Mouse (Mus musculus) neural tube, embryonic 13.5 days (tissue): ENCODE measurements around the gene Apba3. TPM values are rescaled to one million over a fixed set of nuclear protein-coding genes. Genes with fewer than 3 reads are reported as not detected.
"Not testable (repeated sequence)": the region's sequence is repeated elsewhere in the genome, so short reads cannot be mapped to it uniquely, and the experiment has no call there.

Source experiments
- ATAC-seq: fragments of 200-750 bp; cut with Nextera tagmentation; 2 replicates; pipeline ENCODE4 v1.8.0; 2017; ENCODE audit warnings: low read depth, mild to moderate bottlenecking, moderate TSS enrichment, moderate library complexity
- H3K27ac ChIP-seq: fragments of 300-500 bp; sonication (generic); replicated peaks from 2 replicates; pipeline ENCODE4 v1.5.1; 2015; ENCODE audit warnings: moderate library complexity, mild to moderate bottlenecking, inconsistent platforms
- H3K27me3 ChIP-seq: fragments of 300-500 bp; sonication (generic); 2 replicates; pipeline ENCODE4 v1.6.1; 2015; ENCODE audit warnings: mild to moderate bottlenecking, inconsistent platforms
- H3K36me3 ChIP-seq: fragments of 300-500 bp; sonication (generic); 2 replicates; pipeline ENCODE4 v1.6.1; 2015; ENCODE audit warnings: mild to moderate bottlenecking, inconsistent platforms
- H3K4me1 ChIP-seq: fragments of 300-500 bp; sonication (generic); replicated peaks from 2 replicates; pipeline ENCODE4 v1.6.1; 2015; ENCODE audit warnings: inconsistent platforms
- H3K4me2 ChIP-seq: fragments of 300-500 bp; sonication (generic); 2 replicates; pipeline ENCODE4 v1.6.1; 2015; ENCODE audit warnings: inconsistent platforms, mild to moderate bottlenecking, moderate library complexity
- H3K4me3 ChIP-seq: fragments of 300-500 bp; sonication (generic); 2 replicates; pipeline ENCODE4 v1.5.1; 2015; ENCODE audit warnings: mild to moderate bottlenecking, inconsistent platforms
- H3K9ac ChIP-seq: fragments of 300-500 bp; sonication (generic); 2 replicates; pipeline ENCODE4 v1.6.1; 2015; ENCODE audit warnings: moderate library complexity, mild to moderate bottlenecking, inconsistent platforms
- H3K9me3 ChIP-seq: fragments of 300-500 bp; sonication (generic); 2 replicates; pipeline ENCODE4 v1.6.1; 2016; ENCODE audit warnings: inconsistent platforms
- WGBS: fragments of 180-500 bp; shearing (Covaris S2); methylation state at CpG from one replicate; pipeline ENCODE4 v1.1.7; 2015; 5-methylcytosine and 5-hydroxymethylcytosine counted together
- polyA plus RNA-seq: library from polyadenylated mRNA; unstranded; fragments of >200 nt; fragmentation: Nextera tagmentation; extraction: Ambion mirVana; gene quantifications from 2 replicates; pipeline ENCODE4 v1.2.1, GENCODE M21; 2015

The Apba3 gene
- 33.7 and 36.1 TPM in 2 replicates for polyA plus RNA-seq

DNA sequence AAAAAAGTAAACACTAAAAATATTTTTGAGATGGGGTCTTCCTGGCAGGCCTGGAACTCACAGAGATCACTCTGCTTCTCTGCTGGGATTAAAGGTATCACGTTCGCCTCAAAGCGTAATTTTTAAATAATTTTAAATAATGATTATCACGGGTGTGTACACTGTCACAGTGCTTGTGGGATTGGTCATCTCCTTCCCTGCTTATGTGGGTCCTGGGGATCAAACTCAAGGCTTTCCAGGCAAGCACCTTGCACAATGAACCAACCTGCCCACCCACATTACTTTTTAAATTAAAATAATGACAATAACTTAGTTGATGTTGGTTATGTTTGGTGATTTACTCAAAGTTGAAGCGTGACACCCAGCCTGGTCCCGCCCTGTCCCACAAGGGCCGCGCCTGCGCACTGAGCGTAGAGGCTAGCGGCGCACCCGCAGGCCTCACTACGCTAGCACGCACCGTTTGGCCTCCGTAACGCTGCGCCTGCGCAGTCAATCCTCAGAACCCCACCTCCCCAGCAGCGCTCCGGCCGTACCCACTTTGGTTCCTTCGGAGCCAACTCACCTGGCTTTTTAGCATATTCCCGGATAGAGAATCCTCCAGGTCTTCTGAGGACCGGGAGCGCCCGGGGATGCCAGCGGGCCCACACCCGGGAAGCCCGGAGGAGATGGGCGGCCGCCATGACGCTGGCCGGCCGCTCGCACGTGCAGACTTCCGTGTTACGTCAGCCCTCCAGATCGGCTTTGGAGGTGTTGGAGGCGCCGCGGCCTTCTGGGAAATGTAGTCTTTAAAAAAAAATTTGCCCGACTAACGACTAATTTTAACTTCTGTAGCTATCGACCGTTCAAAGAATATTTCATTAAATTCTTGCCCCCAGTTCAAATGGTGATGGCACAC, at the start of gene Apba3, which contains the start of gene Mrpl54:
Gene Apba3 (plus strand): TSS at position 750 of the 895 bp plus-strand sequence.
Gene Mrpl54 (minus strand): TSS at position 724 of the 895 bp plus-strand sequence.
- peak within 1 kb of the TSS; percentile 60 for H3K4me3 ChIP-seq
- ATAC-seq: peak; percentile 90
- peaks cover 27% of the 10 kb centered on the region for H3K4me1 ChIP-seq
- H3K4me2 ChIP-seq: peak within 1 kb of the TSS; percentile 76
- H3K27ac ChIP-seq: peak within 1 kb of the TSS; percentile 85
- H3K9ac ChIP-seq: peak within 1 kb of the TSS; percentile 71
- no peaks in the 10 kb centered on the region for H3K27me3 ChIP-seq
- H3K9me3 ChIP-seq: no peaks in the 10 kb centered on the region
- H3K36me3 ChIP-seq: peaks cover 52% of the 10 kb centered on the region
- under 1% methylated on average over 48 of the region's 48 CpGs for WGBS

DNA sequence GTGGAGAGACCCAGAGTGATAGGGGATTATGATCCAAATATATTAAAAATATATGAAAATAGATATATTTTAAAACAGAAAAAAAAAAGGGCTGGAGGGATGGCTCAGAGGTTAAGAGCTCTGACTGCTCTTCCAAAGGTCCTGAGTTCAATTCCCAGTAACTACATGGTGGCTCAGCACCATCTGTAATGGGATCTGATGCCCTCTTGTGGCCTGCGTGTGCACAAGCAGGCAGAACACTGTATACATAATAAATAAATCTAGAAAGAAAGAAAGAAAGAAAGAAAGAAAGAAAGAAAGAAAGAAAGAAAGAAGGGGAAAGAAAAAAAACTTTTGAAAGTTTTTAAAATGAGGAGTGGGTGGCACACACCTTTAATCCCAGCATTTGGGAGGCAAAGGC, 49.5 kb upstream of the Apba3 start:
- H3K4me3 ChIP-seq, H3K27me3 ChIP-seq, ATAC-seq, H3K9me3 ChIP-seq, H3K9ac ChIP-seq, H3K4me2 ChIP-seq, H3K4me1 ChIP-seq, H3K27ac ChIP-seq: not testable (repeated sequence)
- 12% methylated on average over 1 of the region's 1 CpGs for WGBS
- H3K36me3 ChIP-seq: peaks cover 94% of the 10 kb centered on the region

DNA sequence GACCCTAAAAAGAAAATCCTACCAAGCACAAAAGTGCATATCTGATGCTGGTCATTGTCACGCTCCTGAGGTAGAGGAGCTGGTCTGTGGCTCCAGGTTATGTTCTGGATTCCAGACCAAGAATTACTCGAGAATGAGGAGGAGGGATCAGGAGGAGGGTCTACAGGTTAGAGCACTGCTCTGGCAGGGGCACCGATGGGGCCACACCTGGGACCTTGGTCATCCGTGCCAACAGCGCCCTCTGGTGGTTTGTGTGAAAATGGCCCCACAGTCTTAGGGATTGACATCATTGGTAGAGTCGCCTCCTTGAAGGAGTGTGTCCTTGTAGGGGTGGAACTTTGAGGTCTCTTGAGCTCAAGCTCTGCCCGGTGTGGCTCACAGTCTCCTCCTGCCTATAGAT, 48.8 kb upstream of the Apba3 start:
- Histone ChIP-seq H3K9ac (no peak overlapping the region), H3K4me1 (no peaks in the 10 kb centered on the region), H3K36me3 (peaks cover 94% of the 10 kb centered on the region), H3K4me2 (no peak overlapping the region), H3K27me3 (no peaks in the 10 kb centered on the region), H3K4me3 (no peak overlapping the region), H3K9me3 (no peaks in the 10 kb centered on the region), H3K27ac (no peak overlapping the region)
- 0 out of 2 replicates have a peak, but pooled peaks have one; percentile 13 for ATAC-seq
- WGBS: 35% methylated on average over 7 of the region's 7 CpGs

DNA sequence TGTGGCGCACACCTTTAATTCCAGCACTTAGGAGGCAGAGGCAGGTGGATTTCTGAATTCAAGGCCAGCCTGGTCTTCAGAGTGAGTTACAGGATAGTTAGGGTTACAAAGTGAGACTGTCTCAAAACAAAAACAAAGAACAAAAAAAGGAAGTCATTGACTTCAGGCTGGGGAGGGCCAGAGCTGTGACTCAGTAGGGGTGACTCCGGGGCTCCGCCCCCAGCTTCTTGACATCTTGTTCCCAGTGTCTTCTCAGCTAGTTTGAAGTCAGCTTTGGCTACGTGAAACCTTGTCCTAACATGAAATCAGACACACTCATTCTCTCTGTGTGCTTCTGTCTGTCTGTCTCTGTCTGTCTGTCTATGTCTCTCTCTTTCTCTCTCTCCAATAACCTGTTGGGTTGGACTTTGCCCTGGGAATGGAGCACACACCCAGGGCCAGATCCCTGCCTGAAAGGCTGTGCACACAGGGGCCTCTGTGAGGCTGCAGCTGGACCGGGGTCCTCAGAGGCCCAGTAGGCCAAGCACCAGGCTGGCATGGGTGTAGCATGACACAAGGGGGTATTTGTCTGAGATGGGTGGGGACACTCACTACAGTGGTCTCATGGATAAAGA, 45.3 kb upstream of the Apba3 start:
- H3K4me1 ChIP-seq: peaks cover 1% of the 10 kb centered on the region; the same call in 1 of the 2 replicates
- peaks cover 77% of the 10 kb centered on the region for H3K36me3 ChIP-seq
- H3K9me3 ChIP-seq: no peaks in the 10 kb centered on the region
- no peaks in the 10 kb centered on the region for H3K27me3 ChIP-seq
- H3K4me3 ChIP-seq: no peak overlapping the region
- H3K27ac ChIP-seq: no peak overlapping the region
- no peak overlapping the region for H3K9ac ChIP-seq
- H3K4me2 ChIP-seq: no peak overlapping the region
- 89% methylated on average over 5 of the region's 5 CpGs for WGBS
- no peak for ATAC-seq

DNA sequence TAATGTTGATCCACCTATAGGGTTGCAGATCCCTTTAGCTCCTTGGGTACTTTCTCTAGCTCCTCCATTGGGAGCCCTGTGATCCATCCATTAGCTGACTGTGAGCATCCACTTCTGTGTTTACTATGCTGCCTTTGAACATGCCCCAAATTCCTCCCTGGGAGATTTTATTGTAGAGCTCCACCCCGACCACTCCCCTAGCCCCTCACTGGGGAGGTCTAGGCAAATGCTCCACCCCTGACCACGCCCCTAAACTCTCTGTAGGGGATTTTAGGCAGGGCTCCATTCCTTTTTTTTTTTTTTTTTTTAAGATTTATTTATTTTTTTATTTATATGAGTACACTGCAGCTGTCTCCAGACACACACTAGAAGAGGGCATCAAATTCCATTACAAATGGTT, 43.0 kb upstream of the Apba3 start:
- H3K9me3 ChIP-seq, H3K4me3 ChIP-seq, H3K4me2 ChIP-seq, H3K27ac ChIP-seq, H3K9ac ChIP-seq, ATAC-seq, H3K27me3 ChIP-seq: not testable (repeated sequence)
- H3K4me1 ChIP-seq: peaks cover 18% of the 10 kb centered on the region
- WGBS: 46% methylated on average over 2 of the region's 2 CpGs
- H3K36me3 ChIP-seq: peaks cover 58% of the 10 kb centered on the region

DNA sequence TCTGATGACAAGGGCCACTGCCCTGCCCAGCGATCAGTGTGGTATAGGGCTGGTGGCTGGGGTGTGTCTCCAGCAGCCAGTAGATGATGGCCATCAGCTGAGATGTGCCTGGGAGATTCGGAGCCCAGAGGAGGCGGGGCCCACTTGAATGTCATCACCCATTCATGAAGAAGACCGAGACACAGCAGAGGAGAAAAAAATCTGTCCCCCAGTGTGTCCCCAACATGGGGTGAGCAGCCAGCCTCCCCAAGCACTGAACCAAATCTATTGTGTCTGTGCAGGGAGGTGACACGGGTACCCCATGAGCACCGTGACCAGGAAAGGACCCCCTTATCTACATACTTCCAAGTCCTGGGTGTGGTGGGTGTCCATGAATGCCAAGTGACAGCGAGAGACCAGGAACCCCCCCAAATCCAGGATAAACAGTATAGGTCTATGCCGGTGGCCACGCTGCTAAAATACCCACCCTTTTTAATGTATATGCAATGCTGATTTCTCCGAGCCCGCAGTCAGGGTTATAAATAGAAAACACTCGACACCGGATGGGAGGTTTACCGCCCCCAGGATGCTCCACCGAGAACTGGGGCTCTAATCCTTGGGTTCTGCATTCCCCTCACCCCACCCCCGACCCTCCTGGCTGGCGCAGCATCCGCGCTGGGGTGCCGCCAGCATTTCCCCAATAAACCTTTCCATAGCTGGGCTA, 36.9 kb upstream of the Apba3 start:
- peak overlapping the region; percentile 80 for H3K4me3 ChIP-seq
- peak overlapping the region; percentile 94 for H3K9ac ChIP-seq
- H3K36me3 ChIP-seq: peaks cover 4% of the 10 kb centered on the region; the same call in 1 of the 2 replicates
- H3K9me3 ChIP-seq: no peaks in the 10 kb centered on the region
- peak overlapping the region; percentile 85 for H3K4me2 ChIP-seq
- H3K27me3 ChIP-seq: peaks cover 4% of the 10 kb centered on the region; the same call in 1 of the 2 replicates
- H3K4me1 ChIP-seq: peaks cover 54% of the 10 kb centered on the region
- WGBS: 7% methylated on average over 20 of the region's 20 CpGs
- peak; percentile 36 for ATAC-seq
- H3K27ac ChIP-seq: peak overlapping the region; percentile 94

DNA sequence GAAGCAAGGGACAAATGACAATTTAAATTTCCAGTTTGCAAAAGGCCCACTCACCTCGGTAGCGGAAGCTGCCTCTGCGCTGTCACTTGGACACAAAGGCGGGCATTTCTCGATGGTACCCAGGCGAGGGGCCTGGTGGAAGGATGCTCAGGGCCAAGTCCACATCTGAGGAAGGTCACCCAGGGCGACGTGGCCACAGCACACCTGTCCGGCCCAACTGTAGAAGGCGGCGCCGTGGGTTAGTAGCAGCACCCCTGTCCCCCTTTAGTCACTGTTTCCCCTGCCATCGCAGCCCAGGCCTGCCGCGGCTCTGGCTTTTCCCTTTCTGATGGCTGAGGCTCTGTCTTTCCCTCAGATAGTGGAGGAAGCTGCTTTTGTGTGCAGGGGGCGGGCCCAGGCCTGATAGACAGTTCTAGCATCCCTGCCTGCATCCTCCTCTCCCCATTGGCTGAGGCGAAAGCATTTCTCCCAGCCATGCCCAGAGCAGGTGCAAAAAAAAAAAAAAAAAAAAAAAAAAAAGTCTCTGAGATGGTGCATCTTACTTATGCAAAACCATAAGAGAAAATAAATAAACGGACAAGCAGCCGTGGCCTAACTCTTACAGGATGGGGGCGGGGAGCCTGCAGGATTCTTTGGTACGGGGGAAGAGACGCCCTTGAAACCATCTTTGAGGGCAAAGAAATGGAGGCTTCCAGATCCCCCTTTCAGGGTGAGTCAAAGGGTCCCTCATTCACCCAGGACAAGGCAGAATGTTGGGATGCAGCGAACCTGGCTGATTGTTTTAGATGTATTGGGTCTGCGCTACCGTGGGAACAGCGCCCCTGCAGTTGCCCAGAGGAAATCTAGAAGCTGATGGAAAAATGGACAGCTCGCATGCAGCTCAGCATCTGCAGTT, 36.1 kb upstream of the Apba3 start, which contains the start of gene Atcay:
Gene Atcay (minus strand): TSS at position 396 of the 895 bp plus-strand sequence.
- peak within 1 kb of the TSS; percentile 85 for H3K4me2 ChIP-seq
- 5% methylated on average over 27 of the region's 27 CpGs for WGBS
- peaks cover 4% of the 10 kb centered on the region; the same call in 1 of the 2 replicates for H3K27me3 ChIP-seq
- peak within 1 kb of the TSS; percentile 94 for H3K9ac ChIP-seq
- H3K4me3 ChIP-seq: peak within 1 kb of the TSS; percentile 80
- peaks cover 54% of the 10 kb centered on the region for H3K4me1 ChIP-seq
- H3K27ac ChIP-seq: peak within 1 kb of the TSS; percentile 94
- peak; percentile 88 for ATAC-seq
- H3K9me3 ChIP-seq: no peaks in the 10 kb centered on the region
- peaks cover 4% of the 10 kb centered on the region; the same call in 1 of the 2 replicates for H3K36me3 ChIP-seq

DNA sequence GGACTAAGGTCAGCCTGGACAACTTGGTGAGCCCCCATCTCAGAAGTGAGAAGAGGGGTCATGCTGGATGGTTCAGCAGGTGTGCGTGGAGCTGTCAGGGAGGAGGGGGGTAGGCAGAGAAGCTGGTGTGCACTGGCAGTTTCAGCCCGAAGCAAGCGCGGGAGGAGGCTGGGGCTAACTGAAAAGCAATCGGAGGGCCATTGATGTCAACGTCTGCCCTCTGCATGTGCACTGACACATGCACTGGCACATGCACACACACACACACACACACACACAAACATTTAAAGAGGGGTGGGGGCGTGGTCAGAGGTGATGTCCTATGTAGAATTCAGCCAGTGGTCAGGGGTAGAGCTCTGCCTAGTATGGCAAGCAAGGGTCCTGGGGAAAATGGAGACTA, 35.3 kb upstream of the Apba3 start:
- Histone ChIP-seq H3K4me1 (peaks cover 54% of the 10 kb centered on the region), H3K9ac (no peak overlapping the region; the same call in 1 of the 2 replicates), H3K4me2 (peak overlapping the region; percentile 85), H3K4me3 (peak overlapping the region; percentile 80; the same call in 1 of the 2 replicates), H3K27ac (peak overlapping the region; percentile 94), H3K9me3 (no peaks in the 10 kb centered on the region), H3K27me3 (peaks cover 4% of the 10 kb centered on the region; the same call in 1 of the 2 replicates), H3K36me3 (no peaks in the 10 kb centered on the region)
- WGBS: 51% methylated on average over 7 of the region's 7 CpGs
- ATAC-seq: no peak

DNA sequence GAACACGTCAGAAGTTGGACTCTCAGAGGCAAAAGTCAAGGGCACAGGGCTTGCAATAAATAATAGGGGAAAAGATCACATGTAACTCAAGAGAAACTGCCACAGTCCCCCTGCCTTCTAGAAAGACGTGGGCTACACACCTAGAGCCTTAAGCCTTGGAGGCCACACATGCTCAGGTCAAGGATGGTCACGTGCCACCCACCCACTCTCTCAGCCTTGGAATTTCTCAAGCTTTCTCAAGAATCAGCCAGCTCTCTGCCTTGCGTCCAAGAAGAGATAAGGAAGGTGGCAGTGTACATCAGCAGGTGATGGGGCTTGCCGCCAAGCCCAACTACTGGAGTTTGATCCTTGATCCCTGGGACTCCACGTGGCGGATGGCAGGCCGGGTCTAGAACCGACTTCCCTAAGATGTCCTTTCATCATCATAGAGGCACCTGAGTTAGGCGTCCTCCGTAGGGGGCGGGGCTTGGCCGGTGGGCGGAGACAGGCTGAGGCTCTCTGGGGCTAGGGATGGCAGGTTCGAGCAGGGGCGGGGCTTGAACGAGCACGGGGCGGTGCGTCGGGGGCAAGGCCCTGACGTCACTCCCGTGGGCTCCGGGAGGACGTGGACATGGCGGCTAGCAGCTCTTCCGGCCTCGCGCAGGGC, 34.1 kb upstream of the Apba3 start, which contains the start of gene Zfr2:
Gene Zfr2 (plus strand): TSS at position 576 of the 646 bp plus-strand sequence.
- Histone ChIP-seq H3K36me3 (no peaks in the 10 kb centered on the region), H3K4me3 (peak within 1 kb of the TSS; percentile 69), H3K4me2 (peak within 1 kb of the TSS; percentile 66), H3K9ac (peak within 1 kb of the TSS; percentile 83), H3K27ac (0 out of 2 replicates have a peak within 1 kb of the TSS, but pooled peaks have one; percentile 50), H3K9me3 (no peaks in the 10 kb centered on the region), H3K27me3 (peaks cover 6% of the 10 kb centered on the region), H3K4me1 (peaks cover 47% of the 10 kb centered on the region)
- ATAC-seq: peak; percentile 64
- 9% methylated on average over 29 of the region's 29 CpGs for WGBS

DNA sequence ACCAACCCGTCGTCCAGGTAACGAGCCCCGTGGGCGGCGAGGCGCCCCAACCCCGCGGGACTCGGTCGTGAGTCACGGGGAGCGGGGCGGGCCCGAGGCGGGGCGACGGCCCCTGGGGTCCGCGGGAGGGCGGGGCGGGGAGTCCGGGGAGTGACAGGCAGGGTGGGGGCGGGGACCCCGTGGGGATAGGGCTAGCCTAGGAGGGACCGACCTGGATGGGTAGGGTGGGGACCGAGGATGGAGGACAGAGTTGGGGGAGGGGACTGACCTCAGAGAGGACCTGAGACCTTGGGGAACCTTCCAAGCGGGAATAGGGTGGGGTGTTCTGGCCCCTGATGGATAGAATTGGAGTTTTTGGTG, 33.6 kb upstream of the Apba3 start:
- Histone ChIP-seq H3K9ac (peak overlapping the region; percentile 83), H3K36me3 (no peaks in the 10 kb centered on the region), H3K27me3 (peaks cover 11% of the 10 kb centered on the region), H3K27ac (0 out of 2 replicates have a peak overlapping the region, but pooled peaks have one; percentile 50), H3K9me3 (no peaks in the 10 kb centered on the region), H3K4me2 (peak overlapping the region; percentile 66), H3K4me3 (peak overlapping the region; percentile 69), H3K4me1 (peaks cover 42% of the 10 kb centered on the region)
- ATAC-seq: peak; percentile 49
- WGBS: under 1% methylated on average over 22 of the region's 28 CpGs
